Mouse (Mus musculus): ENCODE data around the gene Pdpr.
"Not testable (repeated sequence)": the region's sequence is repeated elsewhere in the genome, so short reads cannot be mapped to it uniquely, and the experiment has no call there.

Pdpr gene

GRCm38 (mm10) chr8:111093865-111094718, at the start of gene Pdpr:
TSS of gene Pdpr (plus strand) at chr8:111094630.
- DNase-seq (ENCODE audit: low read depth, low spot score) = peak; percentile 83

- no peak for DNase-seq (ENCODE audit: low read depth, low spot score)
These were observed 45.7 kb upstream of the Pdpr start for GRCm38 (mm10) chr8:111048694-111049093.

- no peak for DNase-seq (ENCODE audit: low read depth, low spot score)
These were observed 45.3 kb upstream of the Pdpr start for GRCm38 (mm10) chr8:111049106-111049505.

GRCm38 (mm10) chr8:111053827-111054518, 40.5 kb upstream of the Pdpr start:
- no peak for DNase-seq (ENCODE audit: low read depth, low spot score)

- DNase-seq (ENCODE audit: low read depth, low spot score) = no peak
These were observed 39.3 kb upstream of the Pdpr start for GRCm38 (mm10) chr8:111055031-111055634.

GRCm38 (mm10) chr8:111055661-111056060, 38.8 kb upstream of the Pdpr start:
- no peak for DNase-seq (ENCODE audit: low read depth, low spot score)

GRCm38 (mm10) chr8:111056158-111056663, 38.2 kb upstream of the Pdpr start, which contains the start of gene Exosc6:
TSS of gene Exosc6 (plus strand) at chr8:111056339.
- DNase-seq (ENCODE audit: low read depth, low spot score) = peak; percentile 87

GRCm38 (mm10) chr8:111056691-111057293, 37.6 kb upstream of the Pdpr start:
- no peak for DNase-seq (ENCODE audit: low read depth, low spot score)

GRCm38 (mm10) chr8:111058946-111059572, 35.4 kb upstream of the Pdpr start:
- DNase-seq (ENCODE audit: low read depth, low spot score) = no peak

- DNase-seq (ENCODE audit: low read depth, low spot score) = no peak
These were observed 32.8 kb upstream of the Pdpr start for GRCm38 (mm10) chr8:111061688-111062071.

- DNase-seq (ENCODE audit: low read depth, low spot score) = peak; percentile 78
These were observed 32.2 kb upstream of the Pdpr start for GRCm38 (mm10) chr8:111062072-111062757.

GRCm38 (mm10) chr8:111062893-111063292, 31.5 kb upstream of the Pdpr start:
- DNase-seq (ENCODE audit: low read depth, low spot score) = no peak

GRCm38 (mm10) chr8:111066308-111066707, 28.1 kb upstream of the Pdpr start:
- DNase-seq (ENCODE audit: low read depth, low spot score) = no peak

- DNase-seq (ENCODE audit: low read depth, low spot score) = no peak
These were observed 27.0 kb upstream of the Pdpr start for GRCm38 (mm10) chr8:111067439-111067838.

GRCm38 (mm10) chr8:111068660-111069059, 25.8 kb upstream of the Pdpr start:
- not testable (repeated sequence) for DNase-seq (ENCODE audit: low read depth, low spot score)

GRCm38 (mm10) chr8:111075926-111076325, 18.5 kb upstream of the Pdpr start:
- DNase-seq (ENCODE audit: low read depth, low spot score) = no peak

GRCm38 (mm10) chr8:111079461-111079860, 15.0 kb upstream of the Pdpr start:
- no peak for DNase-seq (ENCODE audit: low read depth, low spot score)

- DNase-seq (ENCODE audit: low read depth, low spot score) = no peak
These were observed 14.6 kb upstream of the Pdpr start for GRCm38 (mm10) chr8:111079861-111080271.

- no peak for DNase-seq (ENCODE audit: low read depth, low spot score)
These were observed 12.7 kb upstream of the Pdpr start for GRCm38 (mm10) chr8:111081580-111082258.

- DNase-seq (ENCODE audit: low read depth, low spot score) = not testable (repeated sequence)
These were observed 10.5 kb upstream of the Pdpr start for GRCm38 (mm10) chr8:111083936-111084335.
